Mouse (Mus musculus): ENCODE results near the gene Glt6d1. TPM values are rescaled to one million over a fixed set of nuclear protein-coding genes. Genes with fewer than 3 reads are reported as not detected.

Glt6d1 gene
- polyA plus RNA-seq (2014; fragmentation: Illumina TruSeq; extraction: RNeasy Lipid Tissue Mini Kit (QIAGEN cat#74804); ENCODE audit: low read depth, low replicate concordance): not detected

GRCm38 (mm10) chr2:25815748-25816147, at the start of gene Glt6d1:
Gene Glt6d1, minus strand, starts transcription at chr2:25815848.

GRCm38 (mm10) chr2:25863337-25864131, 47.9 kb upstream of the Glt6d1 start, which contains the start of gene Kcnt1:
Gene Kcnt1, plus strand, starts transcription at chr2:25863734.

GRCm38 (mm10) chr2:25847226-25847625, 31.6 kb upstream of the Glt6d1 start, which contains the start of gene Sohlh1:
Gene Sohlh1, minus strand, starts transcription at chr2:25847248.

GRCm38 (mm10) chr2:25822806-25823205, 7.2 kb upstream of the Glt6d1 start, which contains the start of gene Lcn9:
Gene Lcn9, plus strand, starts transcription at chr2:25823153.

DNA sequence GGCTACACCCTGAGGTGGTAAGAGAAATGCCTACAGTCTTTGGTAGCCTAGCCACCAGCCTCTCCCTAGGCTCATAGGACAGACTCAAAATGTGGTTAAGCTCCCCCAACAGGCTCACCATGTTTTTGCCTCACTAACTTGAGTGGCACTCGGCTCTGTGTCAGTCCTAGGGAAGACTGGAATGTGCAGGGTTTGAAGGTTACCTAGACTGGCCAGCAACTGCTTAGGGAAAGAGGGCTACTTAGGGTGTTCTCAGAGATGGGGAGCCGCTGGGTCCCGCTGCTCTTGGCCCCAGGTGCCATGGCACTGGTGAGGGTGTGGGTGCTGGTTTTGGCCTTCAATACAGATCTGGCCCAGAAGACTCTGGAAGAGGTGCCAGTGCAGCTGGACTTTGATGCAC, 33.7 kb downstream of the Glt6d1 start, which contains the start of gene Gm13539:
Gene Gm13539 (plus strand): TSS at position 301 of the 400 bp plus-strand sequence.

DNA sequence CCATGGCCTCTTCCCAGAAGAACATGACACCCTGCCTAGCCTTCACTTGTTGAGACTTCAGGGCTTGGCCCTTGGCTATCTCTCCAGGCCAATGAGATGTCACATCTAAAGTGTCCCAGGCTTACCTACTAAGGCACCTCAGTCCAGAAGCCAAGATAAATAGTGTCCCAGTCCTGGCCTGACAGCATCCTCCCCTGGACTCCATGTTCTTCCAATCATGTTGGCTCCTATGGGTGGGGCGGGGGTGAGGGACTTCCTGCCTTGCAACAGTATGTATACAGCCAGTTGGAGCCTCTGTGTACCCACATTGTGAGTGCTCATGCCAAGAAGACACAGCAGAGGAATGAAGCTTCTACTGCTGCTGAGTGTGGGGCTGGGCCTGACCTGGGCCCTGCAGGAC, 38.9 kb downstream of the Glt6d1 start, which contains the start of gene Lcn11:
Gene Lcn11 (plus strand): TSS at position 301 of the 400 bp plus-strand sequence.

DNA sequence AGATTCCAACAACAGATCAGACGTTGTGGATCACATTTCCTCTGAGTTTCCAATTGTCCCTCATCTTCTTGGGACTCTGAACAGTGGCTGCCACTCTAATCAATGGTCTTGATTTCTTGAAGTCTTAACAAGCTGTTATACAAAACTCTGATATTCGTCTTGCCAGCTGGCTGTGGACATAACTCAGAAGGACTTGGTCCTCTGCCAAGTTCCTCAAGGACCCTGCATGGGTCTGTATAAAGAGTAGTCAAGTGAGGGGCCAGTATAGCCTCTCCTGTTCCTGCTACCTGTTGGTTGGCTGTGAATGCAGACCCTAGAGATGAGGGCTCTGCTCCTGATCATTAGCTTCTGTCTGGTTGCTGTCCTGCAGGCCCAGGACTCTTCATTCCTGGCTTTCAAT, 50.4 kb downstream of the Glt6d1 start, which contains the start of gene Lcn3:
Gene Lcn3 (plus strand): TSS at position 301 of the 400 bp plus-strand sequence.

Other genes with a start within 250 kb of the Glt6d1 start
- 1.7 TPM for gene Mamdc4, start 241.0 kb downstream of the Glt6d1 start, polyA plus RNA-seq (2014; fragmentation: Illumina TruSeq; extraction: RNeasy Lipid Tissue Mini Kit (QIAGEN cat#74804); ENCODE audit: low read depth, low replicate concordance)
- gene Phpt1, start 240.6 kb downstream of the Glt6d1 start, polyA plus RNA-seq (2014; fragmentation: Illumina TruSeq; extraction: RNeasy Lipid Tissue Mini Kit (QIAGEN cat#74804); ENCODE audit: low read depth, low replicate concordance): 91.0 TPM
- 0.08 TPM for gene Ajm1, start 234.1 kb downstream of the Glt6d1 start, polyA plus RNA-seq (2014; fragmentation: Illumina TruSeq; extraction: RNeasy Lipid Tissue Mini Kit (QIAGEN cat#74804); ENCODE audit: low read depth, low replicate concordance)
- 77.4 TPM for gene Rabl6, start 207.3 kb downstream of the Glt6d1 start, polyA plus RNA-seq (2014; fragmentation: Illumina TruSeq; extraction: RNeasy Lipid Tissue Mini Kit (QIAGEN cat#74804); ENCODE audit: low read depth, low replicate concordance)
- not detected for gene Ccdc183, start 198.2 kb downstream of the Glt6d1 start, polyA plus RNA-seq (2014; fragmentation: Illumina TruSeq; extraction: RNeasy Lipid Tissue Mini Kit (QIAGEN cat#74804); ENCODE audit: low read depth, low replicate concordance)
- gene Tmem141, start 193.8 kb downstream of the Glt6d1 start, polyA plus RNA-seq (2014; fragmentation: Illumina TruSeq; extraction: RNeasy Lipid Tissue Mini Kit (QIAGEN cat#74804); ENCODE audit: low read depth, low replicate concordance): 55.1 TPM
- gene Fcna, start 187.8 kb downstream of the Glt6d1 start, polyA plus RNA-seq (2014; fragmentation: Illumina TruSeq; extraction: RNeasy Lipid Tissue Mini Kit (QIAGEN cat#74804); ENCODE audit: low read depth, low replicate concordance): 4.1 TPM
- not detected for gene Lcn8, start 162.7 kb downstream of the Glt6d1 start, polyA plus RNA-seq (2014; fragmentation: Illumina TruSeq; extraction: RNeasy Lipid Tissue Mini Kit (QIAGEN cat#74804); ENCODE audit: low read depth, low replicate concordance)
- not detected for gene Lcn5, start 157.9 kb downstream of the Glt6d1 start, polyA plus RNA-seq (2014; fragmentation: Illumina TruSeq; extraction: RNeasy Lipid Tissue Mini Kit (QIAGEN cat#74804); ENCODE audit: low read depth, low replicate concordance)
- not detected for gene Lcn6, start 139.1 kb downstream of the Glt6d1 start, polyA plus RNA-seq (2014; fragmentation: Illumina TruSeq; extraction: RNeasy Lipid Tissue Mini Kit (QIAGEN cat#74804); ENCODE audit: low read depth, low replicate concordance)
- not detected for gene Lcn10, start 133.1 kb downstream of the Glt6d1 start, polyA plus RNA-seq (2014; fragmentation: Illumina TruSeq; extraction: RNeasy Lipid Tissue Mini Kit (QIAGEN cat#74804); ENCODE audit: low read depth, low replicate concordance)
- gene Obp2a, start 115.8 kb downstream of the Glt6d1 start, polyA plus RNA-seq (2014; fragmentation: Illumina TruSeq; extraction: RNeasy Lipid Tissue Mini Kit (QIAGEN cat#74804); ENCODE audit: low read depth, low replicate concordance): not detected
- gene Bmyc, start 109.1 kb downstream of the Glt6d1 start, polyA plus RNA-seq (2014; fragmentation: Illumina TruSeq; extraction: RNeasy Lipid Tissue Mini Kit (QIAGEN cat#74804); ENCODE audit: low read depth, low replicate concordance): 16.2 TPM
- gene Obp2b, start 78.8 kb downstream of the Glt6d1 start, polyA plus RNA-seq (2014; fragmentation: Illumina TruSeq; extraction: RNeasy Lipid Tissue Mini Kit (QIAGEN cat#74804); ENCODE audit: low read depth, low replicate concordance): not detected
- gene Lcn3, start 50.3 kb downstream of the Glt6d1 start, polyA plus RNA-seq (2014; fragmentation: Illumina TruSeq; extraction: RNeasy Lipid Tissue Mini Kit (QIAGEN cat#74804); ENCODE audit: low read depth, low replicate concordance): not detected
- not detected for gene Lcn11, start 38.8 kb downstream of the Glt6d1 start, polyA plus RNA-seq (2014; fragmentation: Illumina TruSeq; extraction: RNeasy Lipid Tissue Mini Kit (QIAGEN cat#74804); ENCODE audit: low read depth, low replicate concordance)
- not detected for gene Gm13539, start 33.6 kb downstream of the Glt6d1 start, polyA plus RNA-seq (2014; fragmentation: Illumina TruSeq; extraction: RNeasy Lipid Tissue Mini Kit (QIAGEN cat#74804); ENCODE audit: low read depth, low replicate concordance)
- not detected for gene Lcn9, start 7.3 kb upstream of the Glt6d1 start, polyA plus RNA-seq (2014; fragmentation: Illumina TruSeq; extraction: RNeasy Lipid Tissue Mini Kit (QIAGEN cat#74804); ENCODE audit: low read depth, low replicate concordance)
- not detected for gene Sohlh1, start 31.4 kb upstream of the Glt6d1 start, polyA plus RNA-seq (2014; fragmentation: Illumina TruSeq; extraction: RNeasy Lipid Tissue Mini Kit (QIAGEN cat#74804); ENCODE audit: low read depth, low replicate concordance)
- gene Kcnt1, start 47.9 kb upstream of the Glt6d1 start, polyA plus RNA-seq (2014; fragmentation: Illumina TruSeq; extraction: RNeasy Lipid Tissue Mini Kit (QIAGEN cat#74804); ENCODE audit: low read depth, low replicate concordance): 0.47 TPM
- 13.6 TPM for gene Camsap1, start 167.4 kb upstream of the Glt6d1 start, polyA plus RNA-seq (2014; fragmentation: Illumina TruSeq; extraction: RNeasy Lipid Tissue Mini Kit (QIAGEN cat#74804); ENCODE audit: low read depth, low replicate concordance)
- gene Ubac1, start 205.9 kb upstream of the Glt6d1 start, polyA plus RNA-seq (2014; fragmentation: Illumina TruSeq; extraction: RNeasy Lipid Tissue Mini Kit (QIAGEN cat#74804); ENCODE audit: low read depth, low replicate concordance): 95.9 TPM